Mouse (Mus musculus) c-Kit-positive CD71-positive TER-119-positive erythroid progenitor cells, embryonic 14.5 days (primary cell): ENCODE measurements around the gene Vmn1r15.

Experiments
- DNase-seq: peaks from one replicate; pipeline ENCODE4 v3.0.0-alpha.2; 2013; ENCODE audit warnings: low spot score

The Vmn1r15 gene

DNA sequence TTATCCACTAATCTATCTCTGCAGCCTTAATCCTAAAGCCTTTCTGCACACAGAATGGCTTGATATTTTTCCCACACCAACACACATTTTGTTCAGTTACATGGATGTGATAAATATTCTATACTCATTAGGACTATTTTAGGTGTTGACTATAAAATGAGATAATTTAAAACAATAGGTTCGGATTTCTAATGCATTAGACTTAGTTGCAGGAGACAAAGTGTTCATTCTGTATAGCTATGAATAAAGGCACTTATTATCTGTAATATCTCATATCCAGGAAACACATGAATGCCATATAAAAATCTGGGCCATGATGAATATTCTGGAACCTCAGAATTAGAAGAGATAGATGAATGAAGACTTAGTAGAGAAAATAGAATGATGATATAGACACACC is at the start of gene Vmn1r15:
TSS of gene Vmn1r15 (plus strand) at position 301 of the 400 bp plus-strand sequence.
- DNase-seq = no peak

DNA sequence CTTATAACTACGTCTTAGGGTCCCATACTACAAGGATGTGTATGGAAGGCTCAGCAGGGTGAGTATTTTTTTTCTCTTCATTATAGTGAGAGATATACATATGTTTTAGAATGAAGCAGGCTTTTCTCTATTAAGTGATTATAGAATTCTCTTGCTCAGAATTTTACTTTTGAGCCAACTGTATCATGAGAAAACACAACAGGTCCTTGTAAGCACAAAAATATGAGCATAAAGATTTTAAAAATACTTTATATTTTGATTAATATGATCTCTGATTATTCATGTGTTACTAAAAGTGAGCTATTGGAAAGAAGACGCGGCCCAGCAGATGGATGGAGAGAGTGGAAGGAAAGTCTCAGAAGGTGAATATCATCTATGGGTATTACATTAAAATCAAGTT is 26.4 kb upstream of the Vmn1r15 start, which contains the start of gene Vmn1r14:
TSS of gene Vmn1r14 (plus strand) at position 301 of the 400 bp plus-strand sequence.
- DNase-seq = no peak

GRCm38 (mm10) chr6:57260990-57261389 is 3.2 kb downstream of the Vmn1r15 start:
- DNase-seq = no peak

DNA sequence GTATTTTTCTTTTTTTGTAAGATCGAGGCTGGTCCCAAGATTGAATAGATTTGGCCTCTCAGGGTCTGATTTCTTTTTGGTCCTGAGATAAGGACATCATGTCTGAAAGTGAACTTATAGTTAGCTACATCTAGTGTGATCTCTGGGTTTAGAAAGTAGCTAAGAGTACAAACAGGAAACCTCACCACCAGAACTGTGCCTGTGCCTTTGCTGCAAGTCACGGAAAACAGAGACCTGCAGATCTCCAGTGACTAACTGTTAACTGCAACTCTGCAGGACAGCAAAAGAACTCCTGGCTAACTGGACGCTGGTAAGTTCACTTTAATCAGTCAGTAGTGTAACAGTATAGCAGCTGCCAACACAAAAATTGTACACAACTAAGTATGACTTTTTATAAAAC is 14.1 kb downstream of the Vmn1r15 start:
- DNase-seq = no peak

- DNase-seq = no peak
Observed at GRCm38 (mm10) chr6:57272517-57272916, 14.8 kb downstream of the Vmn1r15 start.

DNA sequence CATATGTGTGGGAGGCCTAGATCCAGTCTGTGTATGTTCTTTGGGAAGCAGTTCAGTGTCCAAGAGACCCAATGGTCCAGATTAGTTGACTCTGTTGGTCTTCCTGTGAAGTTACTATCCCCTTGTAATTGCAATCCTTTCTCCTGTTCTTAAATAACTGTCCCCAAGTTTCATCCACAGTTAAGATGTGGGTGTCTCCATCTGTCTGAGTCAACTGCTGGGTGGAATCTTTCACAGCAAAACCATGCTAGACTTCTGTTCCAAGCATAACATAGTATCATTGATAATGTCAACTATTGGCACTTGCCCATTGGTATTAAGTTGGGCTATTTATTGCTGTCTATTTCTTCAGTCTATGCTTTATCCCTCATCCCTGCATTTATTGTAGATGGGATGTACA is 21.2 kb downstream of the Vmn1r15 start:
- DNase-seq = no peak
